Mouse (Mus musculus): ENCODE results near the gene Adora2a. TPM values are rescaled to one million over a fixed set of nuclear protein-coding genes. Genes with fewer than 3 reads are reported as not detected.
"Not testable (repeated sequence)": the region's sequence is repeated elsewhere in the genome, so short reads cannot be mapped to it uniquely, and the experiment has no call there.

The Adora2a gene
- polyA plus RNA-seq (2015; fragmentation: Nextera tagmentation; extraction: Ambion mirVana), result 3.8 and 4.0 TPM in 2 replicates

GRCm38 (mm10) chr10:75316872-75316907, at the start of gene Adora2a:
Gene Adora2a, plus strand, starts transcription at chr10:75316877.
- Histone ChIP-seq H3K4me3 (peak within 1 kb of the TSS; percentile 36), H3K36me3 (replicated peaks) (peaks cover 2% of the 10 kb centered on the region; the same call in 1 of the 2 replicates), H3K4me1 (peaks cover 14% of the 10 kb centered on the region), H3K9me3 (no peaks in the 10 kb centered on the region), H3K9ac (peak within 1 kb of the TSS; percentile 29; the same call in 1 of the 2 replicates), H3K4me2 (peak within 1 kb of the TSS; percentile 52), H3K27me3 (replicated peaks) (peaks cover 26% of the 10 kb centered on the region), H3K27ac (no peak within 1 kb of the TSS)
- no peak for ATAC-seq (replicated peaks)
- 0% methylated on average over 4 of the region's 4 CpGs for WGBS

GRCm38 (mm10) chr10:75273020-75273419, 43.7 kb upstream of the Adora2a start:
- Histone ChIP-seq H3K4me2 (no peak overlapping the region), H3K36me3 (replicated peaks) (peaks cover 23% of the 10 kb centered on the region; the same call in 1 of the 2 replicates), H3K4me1 (no peaks in the 10 kb centered on the region), H3K4me3 (no peak overlapping the region), H3K9me3 (no peaks in the 10 kb centered on the region), H3K9ac (no peak overlapping the region), H3K27me3 (replicated peaks) (no peaks in the 10 kb centered on the region), H3K27ac (no peak overlapping the region)
- no peak for ATAC-seq (replicated peaks)
- WGBS, result 88% methylated on average over 4 of the region's 4 CpGs

- ATAC-seq (replicated peaks), result no peak
- Histone ChIP-seq H3K4me1 (no peaks in the 10 kb centered on the region), H3K27ac (no peak overlapping the region), H3K4me3 (no peak overlapping the region), H3K27me3 (replicated peaks) (no peaks in the 10 kb centered on the region), H3K36me3 (replicated peaks) (peaks cover 25% of the 10 kb centered on the region; the same call in 1 of the 2 replicates), H3K4me2 (no peak overlapping the region), H3K9me3 (no peaks in the 10 kb centered on the region), H3K9ac (no peak overlapping the region)
- WGBS, result 94% methylated on average over 12 of the region's 12 CpGs
These were observed 40.2 kb upstream of the Adora2a start for GRCm38 (mm10) chr10:75276427-75277013.

GRCm38 (mm10) chr10:75277501-75277900, 39.2 kb upstream of the Adora2a start:
- H3K27ac ChIP-seq, result no peak overlapping the region
- no peak overlapping the region for H3K4me2 ChIP-seq
- no peaks in the 10 kb centered on the region for H3K9me3 ChIP-seq
- no peak for ATAC-seq (replicated peaks)
- no peaks in the 10 kb centered on the region for H3K27me3 ChIP-seq (replicated peaks)
- H3K9ac ChIP-seq, result no peak overlapping the region
- WGBS, result 74% methylated on average over 1 of the region's 1 CpGs
- peaks cover 20% of the 10 kb centered on the region; the same call in 1 of the 2 replicates for H3K36me3 ChIP-seq (replicated peaks)
- H3K4me3 ChIP-seq, result no peak overlapping the region
- no peaks in the 10 kb centered on the region for H3K4me1 ChIP-seq

GRCm38 (mm10) chr10:75282648-75283047, 34.0 kb upstream of the Adora2a start:
- Histone ChIP-seq H3K36me3 (replicated peaks) (peaks cover 8% of the 10 kb centered on the region; the same call in 1 of the 2 replicates), H3K9ac (no peak overlapping the region), H3K9me3 (no peaks in the 10 kb centered on the region), H3K4me2 (no peak overlapping the region), H3K27me3 (replicated peaks) (no peaks in the 10 kb centered on the region), H3K27ac (no peak overlapping the region), H3K4me1 (no peaks in the 10 kb centered on the region), H3K4me3 (no peak overlapping the region)
- WGBS, result 90% methylated on average over 5 of the region's 5 CpGs
- ATAC-seq (replicated peaks), result no peak

GRCm38 (mm10) chr10:75283821-75284220, 32.9 kb upstream of the Adora2a start:
- Histone ChIP-seq H3K4me1 (no peaks in the 10 kb centered on the region), H3K4me2 (no peak overlapping the region), H3K27ac (no peak overlapping the region), H3K36me3 (replicated peaks) (peaks cover 8% of the 10 kb centered on the region; the same call in 1 of the 2 replicates), H3K9me3 (no peaks in the 10 kb centered on the region), H3K9ac (no peak overlapping the region), H3K4me3 (no peak overlapping the region), H3K27me3 (replicated peaks) (no peaks in the 10 kb centered on the region)
- no peak for ATAC-seq (replicated peaks)
- WGBS, result 93% methylated on average over 3 of the region's 3 CpGs

- no peaks in the 10 kb centered on the region for H3K4me1 ChIP-seq
- WGBS, result 83% methylated on average over 7 of the region's 7 CpGs
- H3K27ac ChIP-seq, result no peak overlapping the region
- no peaks in the 10 kb centered on the region for H3K9me3 ChIP-seq
- no peak overlapping the region for H3K9ac ChIP-seq
- no peak overlapping the region for H3K4me3 ChIP-seq
- H3K4me2 ChIP-seq, result no peak overlapping the region
- H3K36me3 ChIP-seq (replicated peaks), result peaks cover 3% of the 10 kb centered on the region; the same call in 1 of the 2 replicates
- ATAC-seq (replicated peaks), result no peak
- no peaks in the 10 kb centered on the region for H3K27me3 ChIP-seq (replicated peaks)
These were observed 28.1 kb upstream of the Adora2a start for GRCm38 (mm10) chr10:75288579-75288978.

- Histone ChIP-seq H3K9ac (no peak overlapping the region), H3K27ac (no peak overlapping the region), H3K4me1 (no peaks in the 10 kb centered on the region), H3K4me2 (no peak overlapping the region), H3K9me3 (no peaks in the 10 kb centered on the region), H3K36me3 (replicated peaks) (peaks cover 3% of the 10 kb centered on the region; the same call in 1 of the 2 replicates), H3K27me3 (replicated peaks) (no peaks in the 10 kb centered on the region), H3K4me3 (no peak overlapping the region)
- 83% methylated on average over 4 of the region's 4 CpGs for WGBS
- no peak for ATAC-seq (replicated peaks)
These were observed 27.3 kb upstream of the Adora2a start for GRCm38 (mm10) chr10:75289392-75289791.

- H3K9ac ChIP-seq, result no peak overlapping the region
- H3K4me1 ChIP-seq, result no peaks in the 10 kb centered on the region
- no peak overlapping the region for H3K4me2 ChIP-seq
- no peak overlapping the region for H3K27ac ChIP-seq
- ATAC-seq (replicated peaks), result no peak
- peaks cover 3% of the 10 kb centered on the region; the same call in 1 of the 2 replicates for H3K36me3 ChIP-seq (replicated peaks)
- no peaks in the 10 kb centered on the region for H3K9me3 ChIP-seq
- H3K27me3 ChIP-seq (replicated peaks), result no peaks in the 10 kb centered on the region
- no peak overlapping the region for H3K4me3 ChIP-seq
- WGBS, result 91% methylated on average over 5 of the region's 5 CpGs
These were observed 26.0 kb upstream of the Adora2a start for GRCm38 (mm10) chr10:75290650-75291049.

- H3K4me2 ChIP-seq, result no peak overlapping the region
- ATAC-seq (replicated peaks), result no peak
- H3K27me3 ChIP-seq (replicated peaks), result no peaks in the 10 kb centered on the region
- no peak overlapping the region for H3K27ac ChIP-seq
- no peaks in the 10 kb centered on the region for H3K9me3 ChIP-seq
- H3K9ac ChIP-seq, result no peak overlapping the region
- peaks cover 3% of the 10 kb centered on the region; the same call in 1 of the 2 replicates for H3K36me3 ChIP-seq (replicated peaks)
- no peaks in the 10 kb centered on the region for H3K4me1 ChIP-seq
- no peak overlapping the region for H3K4me3 ChIP-seq
- 83% methylated on average over 1 of the region's 1 CpGs for WGBS
These were observed 25.3 kb upstream of the Adora2a start for GRCm38 (mm10) chr10:75291338-75291737.

- H3K4me1 ChIP-seq; H3K9ac ChIP-seq; H3K36me3 ChIP-seq (replicated peaks); H3K4me2 ChIP-seq; ATAC-seq (replicated peaks); H3K27me3 ChIP-seq (replicated peaks); H3K27ac ChIP-seq; H3K4me3 ChIP-seq; H3K9me3 ChIP-seq: not testable (repeated sequence)
- 93% methylated on average over 8 of the region's 8 CpGs for WGBS
These were observed 24.5 kb upstream of the Adora2a start for GRCm38 (mm10) chr10:75292206-75292605.

GRCm38 (mm10) chr10:75293288-75293687, 23.4 kb upstream of the Adora2a start:
- ATAC-seq (replicated peaks), result no peak
- Histone ChIP-seq H3K4me2 (no peak overlapping the region), H3K27me3 (replicated peaks) (no peaks in the 10 kb centered on the region), H3K4me1 (no peaks in the 10 kb centered on the region), H3K9me3 (no peaks in the 10 kb centered on the region), H3K36me3 (replicated peaks) (peaks cover 3% of the 10 kb centered on the region; the same call in 1 of the 2 replicates), H3K4me3 (no peak overlapping the region), H3K27ac (no peak overlapping the region), H3K9ac (no peak overlapping the region)
- WGBS, result 81% methylated on average over 3 of the region's 3 CpGs

- Histone ChIP-seq H3K9me3 (no peaks in the 10 kb centered on the region), H3K4me2 (no peak overlapping the region), H3K36me3 (replicated peaks) (peaks cover 3% of the 10 kb centered on the region; the same call in 1 of the 2 replicates), H3K4me1 (no peaks in the 10 kb centered on the region), H3K9ac (no peak overlapping the region), H3K4me3 (no peak overlapping the region), H3K27me3 (replicated peaks) (no peaks in the 10 kb centered on the region), H3K27ac (no peak overlapping the region)
- no peak for ATAC-seq (replicated peaks)
- 79% methylated on average over 4 of the region's 4 CpGs for WGBS
These were observed 22.3 kb upstream of the Adora2a start for GRCm38 (mm10) chr10:75294362-75294761.

All from midbrain, embryonic 15.5 days (tissue).